Mouse (Mus musculus) CH12.LX (cell line): ENCODE results near the gene Ap5b1.

ENCODE experiments used
- CHD1 ChIP-seq: IDR thresholded peaks from 2 replicates; pipeline ENCODE4 v1.6.1; 2012; ENCODE audit warnings: low read depth, low read length, improper control_type of control experiment, inconsistent platforms
- CTCF ChIP-seq, 2 experiments: IDR thresholded peaks in 1 of 2; conservative IDR thresholded peaks in 1 of 2; 2 replicates each; pipeline ENCODE4 v1.5.1; 2011 to 2012; ENCODE audit warnings: low read depth in 2 of 2, low read length in 2 of 2, improper control_type of control experiment in 1 of 2, inconsistent platforms in 1 of 2, mild to moderate bottlenecking in 1 of 2, moderate library complexity in 1 of 2
- GABPA ChIP-seq: IDR thresholded peaks from 2 replicates; pipeline ENCODE4 v1.6.1; 2012; ENCODE audit warnings: low read depth, low read length, improper control_type of control experiment, inconsistent platforms; ENCODE audit not compliant: insufficient replicate concordance
- MAX ChIP-seq: IDR thresholded peaks from 2 replicates; pipeline ENCODE4 v1.6.1; 2011; ENCODE audit warnings: low read length, improper control_type of control experiment
- MAZ ChIP-seq: IDR thresholded peaks from 2 replicates; pipeline ENCODE4 v1.6.1; 2012; ENCODE audit warnings: low read depth, mild to moderate bottlenecking, inconsistent platforms, low read length, improper control_type of control experiment, moderate library complexity
- MEF2A ChIP-seq: IDR thresholded peaks from 2 replicates; pipeline ENCODE4 v1.6.1; 2014; ENCODE audit warnings: low read depth, mild to moderate bottlenecking, inconsistent platforms, low read length, improper control_type of control experiment, borderline replicate concordance
- MXI1 ChIP-seq: IDR thresholded peaks from 2 replicates; pipeline ENCODE4 v1.6.1; 2011; ENCODE audit warnings: mild to moderate bottlenecking, low read depth, low read length, improper control_type of control experiment
- POLR2A ChIP-seq: IDR thresholded peaks from 2 replicates; pipeline ENCODE4 v1.6.1; 2011; ENCODE audit warnings: low read depth, mild to moderate bottlenecking, improper control_type of control experiment, low read length
- RCOR1 ChIP-seq: conservative IDR thresholded peaks from 2 replicates; pipeline ENCODE4 v1.6.1; 2012; ENCODE audit warnings: low read depth, mild to moderate bottlenecking, inconsistent platforms, low read length, improper control_type of control experiment
- SMC3 ChIP-seq: IDR thresholded peaks from 2 replicates; pipeline ENCODE4 v1.6.1; 2011; ENCODE audit warnings: low read depth, low read length, improper control_type of control experiment
- USF1 ChIP-seq: IDR thresholded peaks from 2 replicates; pipeline ENCODE4 v1.6.1; 2014; ENCODE audit warnings: low read depth, mild to moderate bottlenecking, inconsistent platforms, low read length, improper control_type of control experiment
- ZNF384 ChIP-seq: IDR thresholded peaks from 2 replicates; pipeline ENCODE4 v1.6.1; 2012; ENCODE audit warnings: low read depth, low read length, improper control_type of control experiment, inconsistent platforms

- TF ChIP-seq POLR2A (no peak), SMC3 (no peak), MEF2A (no peak), MAZ (no peak), GABPA (no peak), CTCF (conservative IDR thresholded peaks at IDR 0.05 in 1 of 2, IDR thresholded peaks at IDR 0.05 in 1 of 2; ENCODE audit: low read depth in 2 of 2, low read length in 2 of 2) (no peak), CHD1 (no peak), USF1 (no peak), MAX (no peak), RCOR1 (no peak), ZNF384 (no peak), MXI1 (no peak)
These were observed 14.2 kb downstream of the Ap5b1 start for GRCm38 (mm10) chr19:5581995-5582394.
